Mouse (Mus musculus): ENCODE measurements around the gene 6330409D20Rik. TPM values are rescaled to one million over a fixed set of nuclear protein-coding genes. Genes with fewer than 3 reads are reported as not detected.

The 6330409D20Rik gene
- polyA plus RNA-seq, 1 experiment from 2014 or later = not detected

DNA sequence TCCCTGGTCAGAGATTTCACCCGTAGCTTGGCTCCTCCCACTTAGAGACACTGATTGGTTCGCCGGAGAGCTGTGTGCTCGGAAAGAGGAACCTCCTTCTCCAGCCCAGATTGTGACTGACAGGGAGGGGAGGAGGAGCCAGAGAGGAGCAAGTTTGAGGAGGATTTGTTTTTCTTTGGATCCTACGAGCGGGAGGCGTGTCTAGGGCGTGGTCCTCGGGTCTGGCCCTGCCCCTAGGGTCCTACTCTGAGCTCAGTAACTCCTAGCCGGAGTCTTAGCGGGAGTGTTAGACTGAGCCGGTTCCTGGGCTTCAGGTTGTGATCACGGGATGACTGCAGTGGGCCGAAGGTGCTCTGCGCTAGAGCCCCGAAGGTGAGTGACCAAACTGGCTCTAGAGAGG, 13.4 kb downstream of the 6330409D20Rik start:
- no peaks in the 10 kb centered on the region for H3K9me3 ChIP-seq (ENCODE audit: low read depth, low read length)
- peak overlapping the region; percentile 41 for H3K4me3 ChIP-seq (ENCODE audit: low read depth, low read length)
- H3K4me2 ChIP-seq = peak overlapping the region; percentile 66
- peak overlapping the region; percentile 59; the same call in 1 of the 2 replicates for H3K27ac ChIP-seq (ENCODE audit: low read depth)
- peaks cover 9% of the 10 kb centered on the region; the same call in 1 of the 2 replicates for H3K4me1 ChIP-seq (ENCODE audit: insufficient read depth)
- peaks cover 4% of the 10 kb centered on the region; the same call in 1 of the 2 replicates for H3K36me3 ChIP-seq (ENCODE audit: insufficient read depth)
- H3K9ac ChIP-seq = peak overlapping the region; percentile 53
- under 1% methylated on average over 16 of the region's 16 CpGs for WGBS
- no peaks in the 10 kb centered on the region for H3K27me3 ChIP-seq (ENCODE audit: insufficient read depth, low read length)
- DNase-seq = peak; percentile 98
- TF ChIP-seq CTCF (IDR thresholded peaks at IDR 0.05; ENCODE audit: low read depth) = no peak
- peak; percentile 95 for ATAC-seq (ENCODE audit: insufficient read depth)

DNA sequence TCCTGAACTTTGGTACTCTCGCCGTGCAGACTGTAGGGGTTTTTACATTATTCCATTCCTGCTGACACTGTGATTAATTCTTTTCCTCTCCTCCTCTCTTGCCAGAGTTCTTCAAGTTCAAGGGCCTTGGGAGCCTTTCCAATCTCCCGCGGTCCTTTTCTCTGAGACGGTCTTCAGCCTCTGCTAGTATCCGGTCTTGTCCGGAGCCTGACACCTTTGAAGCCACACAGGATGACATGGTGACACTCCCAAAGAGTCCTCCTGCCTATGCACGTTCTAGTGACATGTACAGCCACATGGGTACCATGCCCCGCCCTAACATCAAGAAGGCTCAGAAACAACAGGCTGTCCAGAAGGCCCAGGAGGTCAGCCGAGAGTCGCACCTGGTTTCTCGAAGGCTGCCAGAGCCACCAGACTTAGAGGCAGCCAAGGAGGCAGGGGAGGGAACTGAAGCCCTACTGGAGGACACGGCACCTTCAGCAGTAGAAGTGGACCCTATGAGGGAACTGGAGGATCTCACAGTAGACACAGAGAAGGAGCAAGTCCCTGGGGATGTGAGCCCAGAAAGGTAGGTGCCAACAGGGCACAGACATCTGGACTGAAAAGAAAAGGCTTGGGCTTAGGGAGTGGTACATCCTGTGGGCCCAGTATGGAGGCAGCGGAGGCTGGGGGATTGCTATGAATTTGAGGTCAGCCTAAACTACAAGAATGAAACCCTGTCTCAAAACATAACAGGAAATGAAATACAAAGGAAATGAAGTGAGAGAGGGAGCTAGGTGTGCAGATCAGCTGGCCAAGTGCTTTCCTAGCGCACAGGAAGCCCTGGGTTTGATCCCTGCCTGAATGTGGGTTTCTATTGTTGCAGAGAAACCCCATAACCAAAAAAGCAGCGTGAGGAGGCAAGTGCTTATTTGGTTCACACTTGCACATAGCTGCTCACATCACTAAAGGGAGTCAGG, 15.7 kb downstream of the 6330409D20Rik start:
- Histone ChIP-seq H3K4me3 (ENCODE audit: low read depth, low read length) (no peak overlapping the region), H3K27me3 (ENCODE audit: insufficient read depth, low read length) (no peaks in the 10 kb centered on the region), H3K9me3 (ENCODE audit: low read depth, low read length) (no peaks in the 10 kb centered on the region), H3K4me2 (no peak overlapping the region), H3K27ac (ENCODE audit: low read depth) (peak overlapping the region; percentile 43; the same call in 1 of the 2 replicates), H3K9ac (no peak overlapping the region), H3K4me1 (ENCODE audit: insufficient read depth) (peaks cover 8% of the 10 kb centered on the region), H3K36me3 (ENCODE audit: insufficient read depth) (peaks cover 4% of the 10 kb centered on the region; the same call in 1 of the 2 replicates)
- no peak for ATAC-seq (ENCODE audit: insufficient read depth)
- TF ChIP-seq CTCF (IDR thresholded peaks at IDR 0.05; ENCODE audit: low read depth) = no peak
- WGBS = 67% methylated on average over 16 of the region's 16 CpGs
- no peak for DNase-seq

DNA sequence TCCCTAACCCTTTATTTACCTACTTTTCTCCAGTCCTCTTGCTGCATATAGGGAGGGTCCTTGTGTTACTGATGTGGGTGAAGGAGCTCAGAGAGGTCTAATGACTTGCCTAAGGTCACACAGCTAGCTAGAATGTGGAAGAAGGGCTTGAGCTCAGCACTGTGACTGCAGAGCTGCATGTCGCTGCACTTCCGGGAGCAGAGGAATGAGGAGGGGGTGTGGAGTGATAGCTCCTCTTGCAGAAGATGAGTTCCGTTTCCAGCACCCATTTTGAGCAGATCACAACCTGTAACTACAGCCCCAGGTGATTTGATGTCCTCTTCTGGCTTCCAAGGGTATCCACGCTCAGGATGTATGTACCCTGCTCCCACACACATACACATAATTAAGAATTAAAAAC, 16.7 kb downstream of the 6330409D20Rik start:
- ATAC-seq (ENCODE audit: insufficient read depth) = no peak
- WGBS = 70% methylated on average over 4 of the region's 4 CpGs
- Histone ChIP-seq H3K4me3 (ENCODE audit: low read depth, low read length) (no peak overlapping the region), H3K36me3 (ENCODE audit: insufficient read depth) (peaks cover 4% of the 10 kb centered on the region; the same call in 1 of the 2 replicates), H3K4me2 (no peak overlapping the region), H3K9ac (no peak overlapping the region), H3K9me3 (ENCODE audit: low read depth, low read length) (no peaks in the 10 kb centered on the region), H3K27ac (ENCODE audit: low read depth) (no peak overlapping the region), H3K4me1 (ENCODE audit: insufficient read depth) (peaks cover 8% of the 10 kb centered on the region), H3K27me3 (ENCODE audit: insufficient read depth, low read length) (no peaks in the 10 kb centered on the region)
- no peak for DNase-seq
- no peak for TF ChIP-seq CTCF (IDR thresholded peaks at IDR 0.05; ENCODE audit: low read depth)

DNA sequence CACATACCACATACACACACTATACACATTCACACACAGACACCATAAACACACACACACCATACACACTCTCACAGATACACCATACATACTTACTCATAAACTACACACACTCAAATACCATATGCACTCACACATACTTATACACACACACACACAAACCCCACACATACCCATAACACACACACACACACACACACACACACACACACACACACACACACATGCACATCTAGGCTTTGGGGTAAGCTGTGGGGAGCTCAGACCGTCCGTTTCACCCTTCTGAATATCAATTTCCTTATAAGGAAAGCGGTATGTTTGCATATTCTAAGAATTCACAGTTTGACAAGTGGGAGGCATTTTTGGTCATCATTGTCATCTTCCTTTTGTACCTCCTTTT, 18.2 kb downstream of the 6330409D20Rik start:
- TF ChIP-seq CTCF (IDR thresholded peaks at IDR 0.05; ENCODE audit: low read depth) = no peak
- H3K4me1 ChIP-seq (ENCODE audit: insufficient read depth) = peaks cover 8% of the 10 kb centered on the region
- no peak overlapping the region for H3K4me3 ChIP-seq (ENCODE audit: low read depth, low read length)
- no peak for DNase-seq
- H3K27ac ChIP-seq (ENCODE audit: low read depth) = no peak overlapping the region
- H3K36me3 ChIP-seq (ENCODE audit: insufficient read depth) = peaks cover 4% of the 10 kb centered on the region; the same call in 1 of the 2 replicates
- no peak for ATAC-seq (ENCODE audit: insufficient read depth)
- H3K4me2 ChIP-seq = peak overlapping the region; percentile 54
- no peaks in the 10 kb centered on the region for H3K9me3 ChIP-seq (ENCODE audit: low read depth, low read length)
- no peaks in the 10 kb centered on the region for H3K27me3 ChIP-seq (ENCODE audit: insufficient read depth, low read length)
- H3K9ac ChIP-seq = no peak overlapping the region
- WGBS = 41% methylated on average over 3 of the region's 3 CpGs

- no peak for TF ChIP-seq CTCF (IDR thresholded peaks at IDR 0.05; ENCODE audit: low read depth)
Measured at GRCm38 (mm10) chr2:32722046-32722445, 18.8 kb downstream of the 6330409D20Rik start.

GRCm38 (mm10) chr2:32720681-32721229, 20.1 kb downstream of the 6330409D20Rik start, which contains the start of gene Sh2d3c:
Gene Sh2d3c, plus strand, starts transcription at chr2:32721055.
- no peak for TF ChIP-seq CTCF (IDR thresholded peaks at IDR 0.05; ENCODE audit: low read depth)
- Histone ChIP-seq H3K27ac (ENCODE audit: low read depth) (peak within 1 kb of the TSS; percentile 67; the same call in 1 of the 2 replicates), H3K4me3 (ENCODE audit: low read depth, low read length) (peak within 1 kb of the TSS; percentile 30), H3K9me3 (ENCODE audit: low read depth, low read length) (no peaks in the 10 kb centered on the region), H3K36me3 (ENCODE audit: insufficient read depth) (peaks cover 4% of the 10 kb centered on the region; the same call in 1 of the 2 replicates), H3K9ac (peak within 1 kb of the TSS; percentile 39), H3K27me3 (ENCODE audit: insufficient read depth, low read length) (no peaks in the 10 kb centered on the region), H3K4me2 (peak within 1 kb of the TSS; percentile 54), H3K4me1 (ENCODE audit: insufficient read depth) (peaks cover 8% of the 10 kb centered on the region)
- DNase-seq (peak; percentile 64), ATAC-seq (ENCODE audit: insufficient read depth) (peak; percentile 67)
- WGBS = 28% methylated on average over 8 of the region's 8 CpGs

More at GRCm38 (mm10) chr2:32722046-32722445, 18.8 kb downstream of the 6330409D20Rik start:
- peak overlapping the region; percentile 39; the same call in 1 of the 2 replicates for H3K9ac ChIP-seq
- peaks cover 4% of the 10 kb centered on the region; the same call in 1 of the 2 replicates for H3K36me3 ChIP-seq (ENCODE audit: insufficient read depth)
- peaks cover 8% of the 10 kb centered on the region for H3K4me1 ChIP-seq (ENCODE audit: insufficient read depth)
- no peak overlapping the region for H3K27ac ChIP-seq (ENCODE audit: low read depth)
- no peaks in the 10 kb centered on the region for H3K9me3 ChIP-seq (ENCODE audit: low read depth, low read length)
- no peaks in the 10 kb centered on the region for H3K27me3 ChIP-seq (ENCODE audit: insufficient read depth, low read length)
- DNase-seq (no peak), ATAC-seq (ENCODE audit: insufficient read depth) (no peak)
- peak overlapping the region; percentile 30 for H3K4me3 ChIP-seq (ENCODE audit: low read depth, low read length)
- H3K4me2 ChIP-seq = peak overlapping the region; percentile 54
- WGBS = 47% methylated on average over 6 of the region's 6 CpGs

Data from lung, embryonic 14.5 days (tissue).